17 mouse cellular contexts compared by ENCODE assay signal in genomic region chr2:26580751-26581150, GRCm38 (mm10). TPM values are rescaled to one million over a fixed set of nuclear protein-coding genes. Genes with fewer than 3 reads are reported as not detected.
DNase-seq lines count a peak whose midpoint lies in the region; ATAC-seq and TF ChIP-seq lines count a peak whose summit lies in the region.
"Had no signal": no experiment of that assay in that cellular context is flagged by ENCODE, and none has a peak within 500 bp of the region (broad histone marks: within the 10 kb centered on the region; RNA-seq: fewer than 3 reads in every experiment).

No protein-coding gene starts in this region.

- no peak for TF ChIP-seq CTCF in spleen, adult 2 months (IDR thresholded peaks at IDR 0.05; ENCODE audit: extremely low read depth, insufficient read depth, insufficient read length, insufficient replicate concordance)
- TF ChIP-seq CTCF in kidney, postnatal 0 days (IDR thresholded peaks at IDR 0.05; ENCODE audit: low read depth) = no peak

- DNase-seq in heart, postnatal 10 days = no peak
- no peak for DNase-seq in spleen, adult 2 months (ENCODE audit: low read depth in 1 of 2, low spot score in 2 of 2)
- DNase-seq in spleen, adult 18-20 months = no peak
- no peak for DNase-seq in kidney, postnatal 0 days (ENCODE audit: low spot score)
- no peak for DNase-seq in urinary bladder, postnatal 10 days (ENCODE audit: low spot score)
- DNase-seq: cerebellum, adult 18-20 months; embryo, embryonic 11 days; gastrocnemius, postnatal 36 days; layer of hippocampus, postnatal 36 days; thymus, adult 18-20 months had no signal

- H3K4me3 ChIP-seq in heart, embryonic 11.5 days (ENCODE audit: low read depth, low read length) = no peak overlapping the region
- H3K4me3 ChIP-seq in spleen, adult 2 months (ENCODE audit: extremely low read depth, insufficient read depth, insufficient read length) = no peak overlapping the region
- H3K4me3 ChIP-seq in kidney, postnatal 0 days (replicated peaks; ENCODE audit: low read depth, low read length) = no peak overlapping the region
- H3K4me3 ChIP-seq in midbrain, embryonic 16.5 days (ENCODE audit: low read depth, low read length) = no peak overlapping the region
- H3K4me3 ChIP-seq: forebrain, embryonic 15.5 days had no signal

- H3K36me3 ChIP-seq in heart, embryonic 11.5 days (ENCODE audit: control insufficient read depth, insufficient read depth, low read length) = no peaks in the 10 kb centered on the region
- H3K36me3 ChIP-seq in spleen, adult 2 months (ENCODE audit: control insufficient read depth, insufficient read depth, low read length) = no peaks in the 10 kb centered on the region
- H3K36me3 ChIP-seq in kidney, postnatal 0 days (ENCODE audit: insufficient read depth, low read length) = no peaks in the 10 kb centered on the region
- H3K36me3 ChIP-seq in midbrain, embryonic 16.5 days (ENCODE audit: control insufficient read depth, insufficient read depth, low read length) = no peaks in the 10 kb centered on the region
- H3K36me3 ChIP-seq: forebrain, embryonic 15.5 days had no signal

- peaks cover 22% of the 10 kb centered on the region for H3K4me1 ChIP-seq in heart, embryonic 11.5 days (ENCODE audit: control insufficient read depth, insufficient read depth, low read length)
- H3K4me1 ChIP-seq in spleen, adult 2 months (ENCODE audit: control insufficient read depth, insufficient read depth, insufficient read length) = no peaks in the 10 kb centered on the region; the same call in 1 of the 2 replicates
- H3K4me1 ChIP-seq in kidney, postnatal 0 days (replicated peaks; ENCODE audit: insufficient read depth, low read length) = 0 out of 2 replicates have a peak, but pooled peaks cover 4% of the 10 kb centered on the region
- H3K4me1 ChIP-seq in midbrain, embryonic 16.5 days (ENCODE audit: control insufficient read depth, insufficient read depth, low read length) = no peaks in the 10 kb centered on the region
- H3K4me1 ChIP-seq: forebrain, embryonic 15.5 days had no signal

- no peak for ATAC-seq in heart, embryonic 11.5 days (replicated peaks; ENCODE audit: insufficient number of reproducible peaks, low FRiP score, low TSS enrichment)
- ATAC-seq in kidney, postnatal 0 days (replicated peaks; ENCODE audit: low FRiP score, low read depth) = no peak
- ATAC-seq in midbrain, embryonic 16.5 days = no peak
- ATAC-seq: forebrain, embryonic 15.5 days had no signal

- H3K4me2 ChIP-seq in heart, embryonic 11.5 days = no peak overlapping the region
- H3K4me2 ChIP-seq in kidney, postnatal 0 days (ENCODE audit: low read length) = no peak overlapping the region
- no peak overlapping the region for H3K4me2 ChIP-seq in midbrain, embryonic 16.5 days (ENCODE audit: low read length)
- H3K4me2 ChIP-seq: forebrain, embryonic 15.5 days had no signal

- no peaks in the 10 kb centered on the region for H3K9me3 ChIP-seq in heart, embryonic 11.5 days (replicated peaks; ENCODE audit: control insufficient read depth, low read length)
- H3K9me3 ChIP-seq in kidney, postnatal 0 days (replicated peaks; ENCODE audit: low read length) = no peaks in the 10 kb centered on the region
- no peaks in the 10 kb centered on the region for H3K9me3 ChIP-seq in midbrain, embryonic 16.5 days (replicated peaks; ENCODE audit: control insufficient read depth, low read length, poor library complexity, severe bottlenecking)
- H3K9me3 ChIP-seq: forebrain, embryonic 15.5 days had no signal

- WGBS in heart, embryonic 11.5 days (ENCODE audit: insufficient replicate concordance) = 90% methylated on average over 5 of the region's 5 CpGs
- 34% methylated on average over 5 of the region's 5 CpGs for WGBS in spleen, adult 2 months
- WGBS in kidney, postnatal 0 days = 86% methylated on average over 5 of the region's 5 CpGs
- WGBS in midbrain, embryonic 16.5 days = 96% methylated on average over 5 of the region's 5 CpGs

- H3K27ac ChIP-seq in heart, embryonic 11.5 days (ENCODE audit: low read depth, low read length) = 0 out of 2 replicates have a peak overlapping the region, but pooled peaks have one; percentile 10
- H3K27ac ChIP-seq in spleen, adult 2 months (ENCODE audit: insufficient read depth, low read length) = peak overlapping the region; percentile 46
- peak overlapping the region; percentile 85; the same call in 1 of the 2 replicates for H3K27ac ChIP-seq in kidney, postnatal 0 days
- no peak overlapping the region for H3K27ac ChIP-seq in midbrain, embryonic 16.5 days (ENCODE audit: low read length)
- H3K27ac ChIP-seq: forebrain, embryonic 15.5 days had no signal

- no peaks in the 10 kb centered on the region; the same call in 1 of the 2 replicates for H3K27me3 ChIP-seq in heart, embryonic 11.5 days (ENCODE audit: control insufficient read depth, insufficient read depth, low read length)
- no peaks in the 10 kb centered on the region for H3K27me3 ChIP-seq in spleen, adult 2 months (ENCODE audit: control insufficient read depth, insufficient read depth, low read length)
- no peaks in the 10 kb centered on the region for H3K27me3 ChIP-seq in kidney, postnatal 0 days (ENCODE audit: insufficient read depth, low read length)
- H3K27me3 ChIP-seq in midbrain, embryonic 16.5 days (ENCODE audit: control insufficient read depth, insufficient read depth, low read depth, low read length) = no peaks in the 10 kb centered on the region
- H3K27me3 ChIP-seq: forebrain, embryonic 15.5 days had no signal

- H3K9ac ChIP-seq in heart, embryonic 11.5 days (ENCODE audit: low read depth, low read length) = no peak overlapping the region
- H3K9ac ChIP-seq in kidney, postnatal 0 days (ENCODE audit: low read depth, low read length) = no peak overlapping the region
- no peak overlapping the region; the same call in 1 of the 2 replicates for H3K9ac ChIP-seq in midbrain, embryonic 16.5 days (ENCODE audit: low read depth, low read length)
- H3K9ac ChIP-seq: forebrain, embryonic 15.5 days had no signal

- intact Hi-C loops in heart, postnatal 10 days (cut with DNase I) = no loop called here

- TF ChIP-seq POLR2A in spleen, adult 2 months (IDR thresholded peaks at IDR 0.05; ENCODE audit: low read depth, low read length) = no peak

RNA-seq across cellular contexts. Expression of gene Egfl7, which starts 0.9 kb away (rescaled TPM):
- 145 and 157 TPM in 2 replicates for polyA plus RNA-seq in heart, embryonic 11.5 days (2014; fragmentation: Nextera tagmentation; extraction: Ambion mirVana)
- 100 to 1,000 TPM; 325 to 346 TPM for total RNA-seq in heart, postnatal 10 days (2021)
- polyA plus RNA-seq in spleen, adult 2 months (2012; rRNA removed) = 167 and 196 TPM in 2 replicates
- 199 and 211 TPM in 2 replicates for polyA plus RNA-seq in kidney, postnatal 0 days (2015; fragmentation: Nextera tagmentation; extraction: Ambion mirVana)
- polyA plus RNA-seq in midbrain, embryonic 16.5 days (2015; fragmentation: Nextera tagmentation; extraction: Ambion mirVana) = 62.0 and 64.4 TPM in 2 replicates

RNA-seq across cellular contexts. Expression of gene Gm20532, which starts 5.7 kb away (rescaled TPM):
- not detected in 2 replicates for polyA plus RNA-seq in heart, embryonic 11.5 days (2014; fragmentation: Nextera tagmentation; extraction: Ambion mirVana)
- under 1 TPM in 1 of 2 experiments, not detected in 1; 0.36 TPM for total RNA-seq in heart, postnatal 10 days (2021)
- polyA plus RNA-seq in spleen, adult 2 months (2012; rRNA removed) = not detected in 2 replicates
- polyA plus RNA-seq in kidney, postnatal 0 days (2015; fragmentation: Nextera tagmentation; extraction: Ambion mirVana) = not detected in 2 replicates
- polyA plus RNA-seq in midbrain, embryonic 16.5 days (2015; fragmentation: Nextera tagmentation; extraction: Ambion mirVana) = 0.30 TPM in 1 of 2 replicates, not detected in the other
- total RNA-seq: adrenal gland, postnatal 36 days; gastrocnemius, postnatal 36 days; layer of hippocampus, postnatal 36 days; midbrain, postnatal 0 days; neutrophil, adult 5-6 weeks had no signal
- polyA plus RNA-seq: forebrain, embryonic 15.5 days; limb, embryonic 14.5 days had no signal

RNA-seq across cellular contexts. Expression of gene Agpat2, which starts 23.5 kb away (rescaled TPM):
- polyA plus RNA-seq in heart, embryonic 11.5 days (2014; fragmentation: Nextera tagmentation; extraction: Ambion mirVana) = 15.7 and 20.6 TPM in 2 replicates
- total RNA-seq in heart, postnatal 10 days (2021) = 10 to 100 TPM; 53.3 to 78.7 TPM
- polyA plus RNA-seq in spleen, adult 2 months (2012; rRNA removed) = 22.7 and 27.7 TPM in 2 replicates
- polyA plus RNA-seq in kidney, postnatal 0 days (2015; fragmentation: Nextera tagmentation; extraction: Ambion mirVana) = 53.8 and 57.1 TPM in 2 replicates
- polyA plus RNA-seq in midbrain, embryonic 16.5 days (2015; fragmentation: Nextera tagmentation; extraction: Ambion mirVana) = 4.0 and 4.1 TPM in 2 replicates

RNA-seq across cellular contexts. Expression of gene Fam69b, which starts 47.5 kb away (rescaled TPM):
- 13.4 and 14.9 TPM in 2 replicates for polyA plus RNA-seq in heart, embryonic 11.5 days (2014; fragmentation: Nextera tagmentation; extraction: Ambion mirVana)
- total RNA-seq in heart, postnatal 10 days (2021) = 10 to 100 TPM; 13.8 to 16.8 TPM
- 3.0 and 3.6 TPM in 2 replicates for polyA plus RNA-seq in spleen, adult 2 months (2012; rRNA removed)
- polyA plus RNA-seq in kidney, postnatal 0 days (2015; fragmentation: Nextera tagmentation; extraction: Ambion mirVana) = 27.3 and 29.5 TPM in 2 replicates
- 153 and 155 TPM in 2 replicates for polyA plus RNA-seq in midbrain, embryonic 16.5 days (2015; fragmentation: Nextera tagmentation; extraction: Ambion mirVana)
- total RNA-seq: neutrophil, adult 5-6 weeks had no signal
